Mouse (Mus musculus): ENCODE data around the gene Epb41. TPM values are rescaled to one million over a fixed set of nuclear protein-coding genes. Genes with fewer than 3 reads are reported as not detected.

Epb41 gene
- polyA plus RNA-seq (2015; fragmentation: Nextera tagmentation; extraction: Ambion mirVana): 42.3 and 44.6 TPM in 2 replicates

DNA sequence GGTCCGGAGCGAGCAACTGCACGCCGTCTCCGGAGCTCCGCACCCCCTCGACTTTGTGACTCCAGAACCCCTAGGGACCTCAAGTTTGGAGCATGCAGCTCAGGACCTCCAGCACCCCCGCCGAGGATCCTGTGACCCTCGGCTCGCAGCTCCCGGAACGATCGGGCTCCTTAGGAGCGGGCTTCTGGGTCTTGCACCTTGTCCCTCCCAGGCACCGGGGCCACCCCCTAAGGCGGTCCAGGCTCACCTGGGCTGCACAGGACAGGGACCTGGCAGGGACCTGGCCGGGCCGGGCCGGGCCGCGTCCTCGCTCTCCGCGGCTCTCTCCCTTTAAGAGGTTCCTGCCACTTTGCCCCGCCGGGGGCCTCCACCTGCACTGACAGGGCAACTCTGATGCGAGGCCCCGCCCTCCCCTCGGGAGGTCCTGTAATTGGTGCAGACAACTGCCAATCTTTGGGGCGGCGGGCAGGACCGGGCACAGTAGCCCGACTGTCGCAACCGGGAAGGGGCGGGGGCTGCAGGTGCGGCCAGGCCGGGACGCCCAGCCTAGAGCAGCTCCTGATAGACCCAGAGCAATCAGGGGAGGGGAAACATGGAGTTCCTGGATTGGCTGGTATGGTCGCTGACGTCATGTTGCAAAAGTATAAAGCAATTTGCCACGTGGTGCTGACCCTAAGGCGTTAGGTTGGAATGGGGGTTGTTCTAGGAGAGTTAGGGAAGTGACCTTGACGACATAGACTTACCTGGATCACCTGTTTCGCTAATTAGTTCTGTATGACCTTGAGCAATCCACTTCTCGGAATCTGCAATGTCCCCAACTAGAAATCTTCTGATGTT, at the start of gene Epb41:
Gene Epb41, minus strand, starts transcription at position 389 of the 837 bp plus-strand sequence.
- peak within 1 kb of the TSS; percentile 90 for H3K4me2 ChIP-seq (ENCODE audit: low read length)
- peak within 1 kb of the TSS; percentile 82 for H3K9ac ChIP-seq (ENCODE audit: low read depth, low read length)
- ATAC-seq (replicated peaks; ENCODE audit: low FRiP score, low read depth) (peak; percentile 95), DNase-seq (ENCODE audit: low spot score) (peak; percentile 90)
- H3K27me3 ChIP-seq (ENCODE audit: insufficient read depth, low read length): no peaks in the 10 kb centered on the region
- 0 out of 2 replicates have a peak, but pooled peaks cover 8% of the 10 kb centered on the region for H3K4me1 ChIP-seq (replicated peaks; ENCODE audit: insufficient read depth, low read length)
- peak; percentile 6; the same call in 1 of the 2 replicates for TF ChIP-seq CTCF (IDR thresholded peaks at IDR 0.05; ENCODE audit: low read depth)
- 1% methylated on average over 47 of the region's 47 CpGs for WGBS
- no peaks in the 10 kb centered on the region for H3K9me3 ChIP-seq (replicated peaks; ENCODE audit: low read length)
- peak within 1 kb of the TSS; percentile 88 for H3K27ac ChIP-seq
- H3K4me3 ChIP-seq (replicated peaks; ENCODE audit: low read depth, low read length): peak within 1 kb of the TSS; percentile 73
- no peaks in the 10 kb centered on the region for H3K36me3 ChIP-seq (ENCODE audit: insufficient read depth, low read length)

DNA sequence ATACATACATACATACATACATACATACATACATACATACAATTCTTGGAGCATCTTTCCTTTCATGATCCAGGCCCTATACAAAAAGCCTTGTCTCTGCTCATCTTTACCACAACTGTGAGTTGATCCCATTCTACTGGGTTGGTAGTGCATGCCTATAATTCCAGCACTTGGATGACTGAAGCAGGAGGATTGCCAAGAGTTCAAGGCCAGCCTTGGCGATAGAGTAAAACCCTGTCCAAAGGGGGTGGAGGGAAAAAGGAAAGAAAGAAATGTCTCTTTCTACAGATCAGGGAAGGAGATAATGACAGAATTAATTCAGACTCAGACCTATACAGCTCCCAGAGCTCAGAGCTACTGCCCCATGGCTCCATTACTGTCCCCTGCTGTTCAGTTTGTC, 48.0 kb upstream of the Epb41 start:
- TF ChIP-seq CTCF (IDR thresholded peaks at IDR 0.05; ENCODE audit: low read depth): no peak
- Histone ChIP-seq H3K27me3 (ENCODE audit: insufficient read depth, low read length) (no peaks in the 10 kb centered on the region), H3K4me3 (replicated peaks; ENCODE audit: low read depth, low read length) (no peak overlapping the region)

DNA sequence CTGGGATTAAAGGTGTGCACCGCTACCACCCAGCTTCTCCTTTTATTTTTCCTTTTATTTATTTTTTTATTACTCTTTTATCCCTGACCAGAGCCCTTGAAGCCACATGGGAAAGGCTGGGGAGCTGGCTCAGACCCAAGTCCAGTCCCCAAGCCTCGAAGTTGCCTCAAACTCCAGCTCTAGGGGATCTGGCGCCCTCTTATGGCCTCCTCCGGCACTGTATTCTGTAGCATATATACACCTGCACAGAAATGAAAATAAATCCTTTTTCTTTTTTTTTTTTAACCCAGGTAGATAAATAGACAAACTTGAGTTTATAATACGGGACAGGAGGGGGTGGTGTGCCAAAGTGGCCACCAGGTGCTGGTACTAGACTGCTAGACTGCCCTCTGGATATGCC, 46.6 kb upstream of the Epb41 start:
- no peak for ATAC-seq (replicated peaks; ENCODE audit: low FRiP score, low read depth)
- 81% methylated on average over 5 of the region's 5 CpGs for WGBS
- no peaks in the 10 kb centered on the region for H3K27me3 ChIP-seq (ENCODE audit: insufficient read depth, low read length)

More for the DNA sequence above, 48.0 kb upstream of the Epb41 start:
- no peak overlapping the region for H3K9ac ChIP-seq (ENCODE audit: low read depth, low read length)
- H3K36me3 ChIP-seq (ENCODE audit: insufficient read depth, low read length): no peaks in the 10 kb centered on the region
- ATAC-seq (replicated peaks; ENCODE audit: low FRiP score, low read depth): no peak
- no peaks in the 10 kb centered on the region for H3K9me3 ChIP-seq (replicated peaks; ENCODE audit: low read length)
- DNase-seq (ENCODE audit: low spot score): no peak
- no peaks in the 10 kb centered on the region for H3K4me1 ChIP-seq (replicated peaks; ENCODE audit: insufficient read depth, low read length)
- H3K4me2 ChIP-seq (ENCODE audit: low read length): no peak overlapping the region
- 92% methylated on average over 1 of the region's 1 CpGs for WGBS
- no peak overlapping the region for H3K27ac ChIP-seq

DNA sequence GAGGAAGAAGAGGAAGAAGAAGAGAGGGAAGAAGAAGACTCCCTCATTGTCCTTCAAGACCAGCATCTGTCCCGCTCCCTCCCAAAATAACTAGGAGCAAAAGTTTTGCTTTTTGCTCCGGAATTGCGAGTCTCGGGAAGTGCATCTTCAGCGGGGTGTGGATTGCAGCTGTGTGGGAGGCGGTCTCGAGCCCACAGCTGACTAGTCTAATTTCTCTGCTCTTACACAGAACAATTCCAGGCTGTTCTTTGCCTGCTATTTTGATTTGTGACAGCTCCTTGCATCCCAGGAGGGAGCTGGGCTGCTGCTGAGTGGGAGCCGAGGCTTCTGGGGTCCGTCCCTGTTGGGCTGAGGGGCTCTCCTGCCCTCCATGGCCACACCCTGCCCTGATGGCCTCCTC, 44.4 kb upstream of the Epb41 start:
- H3K9ac ChIP-seq (ENCODE audit: low read depth, low read length): no peak overlapping the region
- no peak for TF ChIP-seq CTCF (IDR thresholded peaks at IDR 0.05; ENCODE audit: low read depth)
- no peaks in the 10 kb centered on the region for H3K4me1 ChIP-seq (replicated peaks; ENCODE audit: insufficient read depth, low read length)
- 29% methylated on average over 9 of the region's 9 CpGs for WGBS
- H3K4me2 ChIP-seq (ENCODE audit: low read length): no peak overlapping the region
- H3K4me3 ChIP-seq (replicated peaks; ENCODE audit: low read depth, low read length): no peak overlapping the region
- H3K9me3 ChIP-seq (replicated peaks; ENCODE audit: low read length): no peaks in the 10 kb centered on the region
- ATAC-seq (replicated peaks; ENCODE audit: low FRiP score, low read depth) (no peak), DNase-seq (ENCODE audit: low spot score) (peak; percentile 53)
- no peaks in the 10 kb centered on the region for H3K36me3 ChIP-seq (ENCODE audit: insufficient read depth, low read length)
- no peak overlapping the region for H3K27ac ChIP-seq
- H3K27me3 ChIP-seq (ENCODE audit: insufficient read depth, low read length): no peaks in the 10 kb centered on the region

More for the DNA sequence above, 46.6 kb upstream of the Epb41 start:
- H3K27ac ChIP-seq: no peak overlapping the region
- H3K4me1 ChIP-seq (replicated peaks; ENCODE audit: insufficient read depth, low read length): no peaks in the 10 kb centered on the region
- H3K9me3 ChIP-seq (replicated peaks; ENCODE audit: low read length): no peaks in the 10 kb centered on the region
- H3K36me3 ChIP-seq (ENCODE audit: insufficient read depth, low read length): no peaks in the 10 kb centered on the region
- H3K4me3 ChIP-seq (replicated peaks; ENCODE audit: low read depth, low read length): no peak overlapping the region
- peak; percentile 42; the same call in 1 of the 2 replicates for TF ChIP-seq CTCF (IDR thresholded peaks at IDR 0.05; ENCODE audit: low read depth)
- no peak overlapping the region for H3K4me2 ChIP-seq (ENCODE audit: low read length)
- H3K9ac ChIP-seq (ENCODE audit: low read depth, low read length): no peak overlapping the region
- DNase-seq (ENCODE audit: low spot score): no peak

DNA sequence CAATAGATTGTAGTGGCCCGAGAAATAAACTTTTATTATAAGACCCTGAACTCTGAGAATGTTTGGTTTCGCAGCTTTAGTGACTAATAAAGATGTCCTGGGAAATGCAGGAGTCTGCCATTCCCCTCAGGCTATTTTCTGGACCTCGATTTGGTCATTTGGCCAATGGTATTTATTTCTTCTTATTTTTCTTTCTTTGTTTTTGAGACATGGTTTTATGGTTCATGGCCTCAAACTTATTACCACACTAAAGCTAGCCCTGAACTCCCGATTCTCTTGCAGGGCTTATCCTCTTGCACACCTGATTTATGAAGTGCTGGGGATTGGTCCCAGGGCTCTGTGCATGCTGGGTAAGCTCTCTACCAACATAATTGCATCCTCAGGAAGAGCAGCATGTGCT, 41.2 kb upstream of the Epb41 start:
- ATAC-seq (replicated peaks; ENCODE audit: low FRiP score, low read depth): no peak
- no peak for TF ChIP-seq CTCF (IDR thresholded peaks at IDR 0.05; ENCODE audit: low read depth)
- H3K27me3 ChIP-seq (ENCODE audit: insufficient read depth, low read length): no peaks in the 10 kb centered on the region
- H3K27ac ChIP-seq: no peak overlapping the region
- H3K4me1 ChIP-seq (replicated peaks; ENCODE audit: insufficient read depth, low read length): no peaks in the 10 kb centered on the region
- H3K9ac ChIP-seq (ENCODE audit: low read depth, low read length): no peak overlapping the region
- no peak for DNase-seq (ENCODE audit: low spot score)
- no peak overlapping the region for H3K4me3 ChIP-seq (replicated peaks; ENCODE audit: low read depth, low read length)
- H3K9me3 ChIP-seq (replicated peaks; ENCODE audit: low read length): no peaks in the 10 kb centered on the region
- H3K36me3 ChIP-seq (ENCODE audit: insufficient read depth, low read length): no peaks in the 10 kb centered on the region
- WGBS: 48% methylated on average over 4 of the region's 4 CpGs
- H3K4me2 ChIP-seq (ENCODE audit: low read length): no peak overlapping the region

DNA sequence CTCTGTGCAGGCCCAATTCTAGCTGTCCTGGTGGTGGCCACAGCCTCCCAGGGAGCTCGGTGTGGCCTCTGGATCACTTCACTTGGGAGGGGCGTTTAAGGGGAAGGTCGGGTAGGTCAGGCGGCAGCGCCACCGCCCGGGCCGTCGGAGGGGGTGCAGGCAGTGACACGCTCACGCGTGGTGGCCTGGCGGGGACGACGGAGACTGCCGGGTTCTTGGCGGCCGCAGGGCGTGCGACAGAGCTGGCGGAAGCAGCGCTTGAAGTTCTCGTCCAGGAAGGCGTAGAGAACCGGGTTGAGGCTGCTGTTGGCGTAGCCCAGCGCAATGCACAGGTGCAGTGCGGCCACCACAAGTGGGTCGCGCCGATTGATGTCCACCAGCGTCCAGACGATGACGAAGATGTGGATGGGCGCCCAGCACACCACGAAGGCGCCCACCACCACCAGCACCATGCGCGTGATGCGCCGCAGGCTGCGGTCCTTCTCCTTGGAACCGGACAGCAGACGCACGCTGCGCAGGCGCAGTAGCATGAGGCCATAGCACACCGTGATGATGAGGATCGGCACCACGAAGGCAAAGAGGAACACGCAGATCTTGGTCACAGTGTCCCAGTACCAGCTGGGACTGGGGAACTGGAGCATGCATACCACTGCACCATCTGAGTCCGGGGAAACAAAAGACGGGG, 38.4 kb upstream of the Epb41 start:
- peak; percentile 25; the same call in 1 of the 2 replicates for ATAC-seq (replicated peaks; ENCODE audit: low FRiP score, low read depth)
- TF ChIP-seq CTCF (IDR thresholded peaks at IDR 0.05; ENCODE audit: low read depth): 0 out of 2 replicates have a peak, but pooled peaks have one; percentile 10
- Histone ChIP-seq H3K4me2 (ENCODE audit: low read length) (peak overlapping the region; percentile 50), H3K36me3 (ENCODE audit: insufficient read depth, low read length) (no peaks in the 10 kb centered on the region), H3K4me1 (replicated peaks; ENCODE audit: insufficient read depth, low read length) (no peaks in the 10 kb centered on the region), H3K4me3 (replicated peaks; ENCODE audit: low read depth, low read length) (peak overlapping the region; percentile 17; the same call in 1 of the 2 replicates), H3K27me3 (ENCODE audit: insufficient read depth, low read length) (no peaks in the 10 kb centered on the region), H3K27ac (no peak overlapping the region), H3K9ac (ENCODE audit: low read depth, low read length) (peak overlapping the region; percentile 40; the same call in 1 of the 2 replicates), H3K9me3 (replicated peaks; ENCODE audit: low read length) (no peaks in the 10 kb centered on the region)
- 40% methylated on average over 53 of the region's 53 CpGs for WGBS
- no peak for DNase-seq (ENCODE audit: low spot score)
